Mouse (Mus musculus) liver, adult 2 months (tissue): ENCODE results near the gene Dio1. TPM values are rescaled to one million over a fixed set of nuclear protein-coding genes. Genes with fewer than 3 reads are reported as not detected.

ENCODE experiments used
- DNase-seq: peaks from one replicate; pipeline ENCODE4 v3.0.0-alpha.2; 2011; ENCODE audit warnings: low read depth, low spot score; ENCODE audit errors: extremely low read depth
- H3K27ac ChIP-seq: fragments of 200-500 bp; replicated peaks from 2 replicates; pipeline ENCODE4 v1.5.1; 2012; ENCODE audit warnings: low read depth, mild to moderate bottlenecking, control low read depth, inconsistent platforms, low read length; ENCODE audit not compliant: insufficient read depth
- H3K27me3 ChIP-seq: fragments of 200-500 bp; 2 replicates; pipeline ENCODE4 v1.6.1; 2012; ENCODE audit warnings: mild to moderate bottlenecking, moderate library complexity, low read length, inconsistent platforms; ENCODE audit not compliant: control insufficient read depth, insufficient read depth
- H3K36me3 ChIP-seq: fragments of 200-500 bp; 2 replicates; pipeline ENCODE4 v1.6.1; 2012; ENCODE audit warnings: low read length, inconsistent platforms; ENCODE audit not compliant: control insufficient read depth, insufficient read depth
- H3K4me1 ChIP-seq: fragments of 200-500 bp; 2 replicates; pipeline ENCODE4 v1.6.1; 2011; ENCODE audit warnings: low read length; ENCODE audit not compliant: control insufficient read depth, insufficient read depth
- H3K4me3 ChIP-seq: fragments of 200-500 bp; 2 replicates; pipeline ENCODE4 v1.5.1; 2011; ENCODE audit warnings: low read depth, mild to moderate bottlenecking, control low read depth, low read length, moderate library complexity; ENCODE audit not compliant: insufficient read depth
- H3K79me2 ChIP-seq: fragments of 200-500 bp; 2 replicates; pipeline ENCODE4 v1.6.1; 2012; ENCODE audit warnings: inconsistent platforms, mild to moderate bottlenecking, low read length, moderate library complexity; ENCODE audit not compliant: control insufficient read depth, insufficient read depth
- H3K9ac ChIP-seq: fragments of 200-500 bp; 2 replicates; pipeline ENCODE4 v1.6.1; 2012; ENCODE audit warnings: low read depth, mild to moderate bottlenecking, control low read depth, inconsistent platforms, low read length
- CTCF ChIP-seq: fragments of 200-500 bp; IDR thresholded peaks from 2 replicates; pipeline ENCODE4 v1.5.1; 2011; ENCODE audit warnings: low read depth, low read length, control low read depth
- POLR2A ChIP-seq: fragments of 200-500 bp; IDR thresholded peaks from 2 replicates; pipeline ENCODE4 v1.6.1; 2011; ENCODE audit warnings: low read length, control low read depth; ENCODE audit not compliant: insufficient read depth; ENCODE audit errors: extremely low read depth
- WGBS: fragments of 180-500 bp; shearing (Covaris S2); methylation state at CpG from one replicate; pipeline ENCODE4 v1.1.7; 2018; 5-methylcytosine and 5-hydroxymethylcytosine counted together
- polyA plus RNA-seq: library from polyadenylated mRNA; depleted of rRNA; stranded (reverse); fragments of >200 nt; gene quantifications from 2 replicates; pipeline ENCODE4 v1.2.3, GENCODE M21; 2012
- total RNA-seq: library from RNA; depleted of rRNA; stranded (reverse); fragments of >200 nt; gene quantifications from 2 replicates; pipeline ENCODE4 v1.2.3, GENCODE M21; 2014

Gene Dio1
- total and polyA plus RNA-seq, 2 experiments, result 153 to 378 TPM

DNA sequence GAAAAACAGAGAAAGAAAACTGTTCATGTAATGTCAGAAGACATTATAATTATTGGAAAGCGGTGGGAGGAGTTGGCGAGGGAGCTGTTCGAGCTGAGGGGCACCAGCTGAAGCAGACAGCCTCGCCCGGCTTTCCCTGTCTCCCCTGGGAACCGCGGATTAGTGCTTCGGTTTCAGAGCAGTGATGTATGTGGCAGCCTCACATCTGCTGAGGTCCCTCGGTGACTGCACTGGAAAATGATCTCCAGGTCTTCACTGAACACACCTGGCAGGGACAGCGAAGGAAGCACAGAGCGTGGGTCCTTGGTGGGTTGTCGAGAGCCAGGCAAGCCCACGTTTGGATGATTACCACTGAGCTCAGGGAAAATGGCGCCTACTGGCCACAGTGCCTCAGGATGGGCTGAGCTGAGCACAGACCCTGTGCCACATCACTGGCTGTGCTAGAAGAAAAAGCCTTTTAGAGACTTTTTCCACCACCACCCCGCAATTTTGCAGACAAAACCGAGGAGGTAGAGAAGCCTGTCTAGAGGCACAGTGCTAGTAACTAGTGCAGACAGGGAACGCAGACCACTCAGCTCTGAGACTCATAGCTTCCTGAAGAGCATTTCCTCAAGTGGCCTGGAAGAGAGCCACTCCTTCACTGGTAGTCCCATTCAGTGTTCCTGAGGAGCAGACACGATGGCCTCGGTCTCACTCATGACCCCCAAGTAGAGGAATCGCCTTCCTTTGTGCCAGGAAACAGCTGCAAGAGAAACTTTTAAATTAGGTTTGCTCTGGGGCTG is 41.8 kb upstream of the Dio1 start:
- TF ChIP-seq CTCF (no peak), POLR2A (no peak)
- Histone ChIP-seq H3K36me3 (peaks cover 12% of the 10 kb centered on the region; the same call in 1 of the 2 replicates), H3K9ac (no peak overlapping the region), H3K27ac (no peak overlapping the region), H3K27me3 (no peaks in the 10 kb centered on the region), H3K79me2 (no peaks in the 10 kb centered on the region), H3K4me3 (no peak overlapping the region), H3K4me1 (peaks cover 2% of the 10 kb centered on the region; the same call in 1 of the 2 replicates)
- no peak for DNase-seq
- WGBS, result 87% methylated on average over 20 of the region's 20 CpGs

DNA sequence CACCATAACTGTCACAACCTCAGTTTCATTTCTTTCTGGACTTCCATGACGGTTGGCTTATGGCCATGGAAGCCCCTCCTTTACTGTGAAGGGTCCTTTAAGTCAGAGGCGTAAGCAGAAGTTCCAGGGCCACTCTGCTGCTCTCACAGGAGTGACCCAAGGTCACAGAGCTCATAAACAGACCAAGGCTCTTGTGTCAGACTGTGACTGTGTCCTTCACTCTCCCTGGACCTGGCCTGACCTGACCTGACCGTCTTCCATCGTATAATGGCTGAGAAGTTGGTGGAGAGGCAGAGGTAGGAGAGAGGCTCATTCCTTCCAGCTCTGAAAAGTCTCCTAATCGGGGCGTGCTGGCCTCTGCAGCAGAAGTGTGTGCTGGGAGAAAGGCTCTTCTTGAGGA is 40.3 kb upstream of the Dio1 start:
- DNase-seq, result no peak
- no peaks in the 10 kb centered on the region for H3K27me3 ChIP-seq
- H3K36me3 ChIP-seq, result peaks cover 14% of the 10 kb centered on the region
- no peak overlapping the region for H3K27ac ChIP-seq
- 84% methylated on average over 6 of the region's 6 CpGs for WGBS
- TF ChIP-seq POLR2A (no peak), CTCF (no peak)
- no peaks in the 10 kb centered on the region for H3K79me2 ChIP-seq
- H3K4me3 ChIP-seq, result no peak overlapping the region
- no peaks in the 10 kb centered on the region for H3K4me1 ChIP-seq
- H3K9ac ChIP-seq, result no peak overlapping the region

DNA sequence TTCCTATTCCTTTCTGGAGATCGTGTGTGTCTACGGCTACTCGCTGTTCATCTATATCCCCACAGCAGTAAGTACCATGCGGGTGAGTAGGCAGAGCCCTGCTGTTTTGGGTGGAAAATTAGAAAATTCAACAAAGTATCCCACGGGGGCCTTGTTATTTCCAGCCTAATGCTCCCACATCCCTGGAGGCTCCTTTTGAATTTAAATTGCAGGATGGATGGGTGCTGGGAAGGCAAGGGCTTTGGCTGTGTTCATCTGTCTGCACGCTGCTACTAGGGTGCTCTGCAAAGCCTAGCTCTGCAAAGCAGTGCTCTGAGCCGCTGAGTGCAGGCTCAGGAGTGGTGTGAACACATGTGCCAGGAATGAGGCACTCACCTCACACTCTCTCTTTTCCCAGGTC is 37.6 kb upstream of the Dio1 start:
- Histone ChIP-seq H3K36me3 (peaks cover 12% of the 10 kb centered on the region), H3K27ac (no peak overlapping the region), H3K4me1 (no peaks in the 10 kb centered on the region), H3K9ac (no peak overlapping the region), H3K27me3 (no peaks in the 10 kb centered on the region), H3K79me2 (no peaks in the 10 kb centered on the region), H3K4me3 (no peak overlapping the region)
- 93% methylated on average over 7 of the region's 7 CpGs for WGBS
- DNase-seq, result no peak
- TF ChIP-seq POLR2A, result no peak
- TF ChIP-seq CTCF, result no peak

DNA sequence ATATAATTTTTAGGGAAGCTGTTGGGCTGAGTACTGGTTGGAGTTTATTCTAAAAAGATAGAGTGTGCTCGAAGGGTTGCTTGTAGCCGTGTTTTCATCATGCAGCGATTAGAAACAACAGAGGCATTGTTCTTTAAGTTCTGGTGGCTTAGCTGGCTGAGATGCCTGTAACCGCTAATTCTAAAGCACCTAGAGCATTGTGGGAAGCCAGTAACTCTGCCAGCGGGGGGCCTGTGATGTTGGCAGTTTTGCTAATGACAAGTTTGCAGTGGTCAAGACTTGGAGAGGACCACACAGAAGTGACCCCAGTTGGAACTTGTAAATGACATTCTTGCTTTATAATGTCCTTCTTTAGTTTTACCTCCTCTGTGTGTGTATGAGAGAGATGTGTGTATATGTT is 34.4 kb upstream of the Dio1 start:
- Histone ChIP-seq H3K4me3 (no peak overlapping the region), H3K9ac (no peak overlapping the region), H3K27ac (no peak overlapping the region), H3K36me3 (peaks cover 14% of the 10 kb centered on the region), H3K27me3 (no peaks in the 10 kb centered on the region), H3K79me2 (no peaks in the 10 kb centered on the region), H3K4me1 (no peaks in the 10 kb centered on the region)
- no peak for TF ChIP-seq POLR2A
- TF ChIP-seq CTCF, result no peak
- 94% methylated on average over 5 of the region's 5 CpGs for WGBS
- no peak for DNase-seq

DNA sequence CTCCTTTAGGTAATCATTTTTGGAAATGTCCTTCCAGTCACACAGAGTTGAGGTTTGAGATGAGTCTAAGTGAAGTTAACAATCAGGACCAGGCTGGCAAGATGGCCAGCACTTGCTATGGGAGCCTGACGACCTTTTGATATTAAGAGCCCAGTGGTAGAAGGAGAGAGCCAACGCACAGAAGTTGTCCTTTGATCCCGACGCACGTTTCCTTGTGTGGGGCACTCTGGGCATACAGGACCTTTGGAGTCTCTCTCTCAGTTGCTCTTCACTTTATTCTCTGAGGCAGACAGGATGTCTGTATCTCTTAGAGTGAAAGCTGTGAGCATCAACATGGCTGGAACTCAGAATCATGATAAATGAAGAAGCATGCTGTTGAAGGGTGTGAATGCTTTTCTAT is 30.5 kb upstream of the Dio1 start:
- TF ChIP-seq POLR2A (no peak), CTCF (no peak)
- H3K9ac ChIP-seq, result no peak overlapping the region
- H3K4me3 ChIP-seq, result no peak overlapping the region
- no peaks in the 10 kb centered on the region for H3K79me2 ChIP-seq
- H3K4me1 ChIP-seq, result no peaks in the 10 kb centered on the region
- WGBS, result 34% methylated on average over 5 of the region's 5 CpGs
- peaks cover 8% of the 10 kb centered on the region; the same call in 1 of the 2 replicates for H3K36me3 ChIP-seq
- no peaks in the 10 kb centered on the region for H3K27me3 ChIP-seq
- peak; percentile 54 for DNase-seq
- H3K27ac ChIP-seq, result no peak overlapping the region

DNA sequence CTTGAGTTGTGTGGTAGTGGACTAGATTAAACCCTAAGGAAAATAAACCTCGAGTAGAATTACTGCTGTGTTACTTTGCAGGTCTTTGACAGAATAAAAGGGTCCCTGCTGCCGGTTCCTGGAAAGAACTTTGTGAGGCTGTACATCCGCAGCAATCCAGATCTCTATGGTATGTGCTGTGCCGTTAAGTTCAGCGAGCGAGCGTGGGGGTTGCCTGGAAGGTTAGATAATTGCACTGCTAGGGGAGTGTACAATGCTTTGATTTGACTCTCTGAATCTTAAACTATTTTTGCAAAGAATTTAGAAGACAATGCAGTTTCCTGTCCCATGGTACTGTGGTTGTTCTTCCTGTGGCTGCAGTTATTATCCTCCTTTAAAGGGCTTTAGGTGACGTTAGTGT is 29.4 kb upstream of the Dio1 start:
- H3K36me3 ChIP-seq, result peaks cover 8% of the 10 kb centered on the region; the same call in 1 of the 2 replicates
- no peak overlapping the region for H3K27ac ChIP-seq
- no peak for DNase-seq
- TF ChIP-seq CTCF (no peak), POLR2A (no peak)
- peaks cover 1% of the 10 kb centered on the region; the same call in 1 of the 2 replicates for H3K4me1 ChIP-seq
- H3K4me3 ChIP-seq, result no peak overlapping the region
- H3K79me2 ChIP-seq, result no peaks in the 10 kb centered on the region
- 81% methylated on average over 8 of the region's 8 CpGs for WGBS
- no peak overlapping the region for H3K9ac ChIP-seq
- no peaks in the 10 kb centered on the region for H3K27me3 ChIP-seq
